ENCODE assay signal across 20 mouse cellular contexts in the genomic region with DNA sequence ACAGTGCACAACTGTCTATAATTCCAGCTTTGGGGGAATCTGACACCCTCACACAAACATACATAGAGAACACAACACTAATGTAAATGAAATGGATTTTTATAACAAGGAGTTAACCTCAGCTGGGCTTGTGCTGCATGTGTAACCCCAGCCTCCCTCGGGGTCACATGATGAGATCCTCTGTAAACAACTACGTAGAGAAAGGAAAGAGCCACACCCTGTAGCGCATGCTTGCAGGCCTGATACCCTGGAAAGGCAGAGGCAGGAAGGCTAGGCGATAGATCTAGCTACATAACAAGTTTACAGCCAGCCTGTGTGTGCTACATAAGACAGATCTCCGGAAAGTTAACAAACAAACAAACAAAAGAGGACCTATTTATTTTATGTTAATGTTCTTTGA. TPM values are rescaled to one million over a fixed set of nuclear protein-coding genes. Genes with fewer than 3 reads are reported as not detected.
A peak's percentile ranks its signal among the peaks of the same experiment; 100 is the strongest.
DNase-seq lines count a peak whose midpoint lies in the region; ATAC-seq and TF ChIP-seq lines count a peak whose summit lies in the region.
"Had no signal": no experiment of that assay in that cellular context is flagged by ENCODE, and none has a peak within 500 bp of the region (broad histone marks: within the 10 kb centered on the region; RNA-seq: fewer than 3 reads in every experiment).

No protein-coding gene starts in this region.

- H3K9ac ChIP-seq in liver, embryonic 12.5 days, result no peak overlapping the region
- H3K9ac ChIP-seq: embryonic facial prominence, embryonic 12.5 days; limb, embryonic 15.5 days; neural tube, embryonic 13.5 days had no signal

- TF ChIP-seq POLR2A in lung, adult 2 months (IDR thresholded peaks at IDR 0.05; ENCODE audit: borderline replicate concordance, extremely low read depth, low read depth, low read length), result no peak

- H3K4me3 ChIP-seq in lung, adult 2 months (replicated peaks; ENCODE audit: extremely low read depth, low read depth, low read length), result no peak overlapping the region
- H3K4me3 ChIP-seq in liver, embryonic 12.5 days, result no peak overlapping the region
- H3K4me3 ChIP-seq: embryonic facial prominence, embryonic 12.5 days; forebrain, embryonic 10.5 days; limb, embryonic 15.5 days; neural tube, embryonic 13.5 days had no signal

- H3K36me3 ChIP-seq in liver, embryonic 12.5 days, result peaks cover 56% of the 10 kb centered on the region

- ATAC-seq in liver, embryonic 12.5 days, result peak; percentile 85
- ATAC-seq: activated CD4-positive, CD25-positive, alpha-beta regulatory T cell, adult 4 months; hindbrain, embryonic 16.5 days had no signal

- 45% methylated on average over 5 of the region's 5 CpGs for WGBS in lung, adult 2 months
- WGBS in liver, embryonic 12.5 days (ENCODE audit: insufficient replicate concordance), result 42% methylated on average over 5 of the region's 5 CpGs

- no peak overlapping the region for H3K27ac ChIP-seq in liver, embryonic 12.5 days
- H3K27ac ChIP-seq: embryonic facial prominence, embryonic 12.5 days; forebrain, embryonic 10.5 days; limb, embryonic 15.5 days; neural tube, embryonic 13.5 days had no signal

- no peaks in the 10 kb centered on the region for H3K27me3 ChIP-seq in liver, embryonic 12.5 days (replicated peaks)
- H3K27me3 ChIP-seq: embryonic facial prominence, embryonic 12.5 days; limb, embryonic 15.5 days; neural tube, embryonic 13.5 days had no signal

- no peaks in the 10 kb centered on the region for H3K4me1 ChIP-seq in lung, adult 2 months (ENCODE audit: control insufficient read depth, insufficient read depth, low read length)
- H3K4me1 ChIP-seq in liver, embryonic 12.5 days, result peaks cover 8% of the 10 kb centered on the region; the same call in 1 of the 2 replicates
- H3K4me1 ChIP-seq: embryonic facial prominence, embryonic 12.5 days had no signal

- TF ChIP-seq CTCF in lung, adult 2 months (IDR thresholded peaks at IDR 0.05; ENCODE audit: insufficient read depth, low read length), result no peak

- no peak overlapping the region for H3K4me2 ChIP-seq in liver, embryonic 12.5 days
- H3K4me2 ChIP-seq: embryonic facial prominence, embryonic 12.5 days; limb, embryonic 15.5 days; neural tube, embryonic 13.5 days had no signal

- H3K9me3 ChIP-seq in liver, embryonic 12.5 days (replicated peaks), result no peaks in the 10 kb centered on the region
- H3K9me3 ChIP-seq: embryonic facial prominence, embryonic 12.5 days; forebrain, embryonic 10.5 days; limb, embryonic 15.5 days; neural tube, embryonic 13.5 days had no signal

- DNase-seq in embryo, embryonic 11 days, result peak; percentile 5
- DNase-seq in embryo, embryonic 10 days (ENCODE audit: low spot score), result no peak
- peak; percentile 12 for DNase-seq in lung, postnatal 10 days
- DNase-seq in lung, adult 2 months, result no peak
- DNase-seq in ovary, postnatal 10 days (ENCODE audit: low spot score), result no peak
- DNase-seq in thymus, postnatal 14 days, result no peak
- no peak for DNase-seq in frontal cortex, postnatal 14 days (ENCODE audit: low spot score in 2 of 2)
- DNase-seq: adrenal gland, postnatal 36 days; cerebellum, postnatal 10 days; kidney, adult 18-20 months; kidney, postnatal 14 days; thymus, adult 2 months had no signal

RNA-seq across cellular contexts. Expression of a gene that starts 5.2 kb away (rescaled TPM):
- 4.1 and 6.0 TPM in 2 replicates for polyA plus RNA-seq in lung, adult 2 months (2012; rRNA removed)
- 10.9 and 11.4 TPM in 2 replicates for polyA plus RNA-seq in liver, embryonic 12.5 days (2016; fragmentation: Nextera tagmentation; extraction: Ambion mirVana)

RNA-seq across cellular contexts. Expression of a gene that starts 36.4 kb away (rescaled TPM):
- 1.7 and 6.7 TPM in 2 replicates for polyA plus RNA-seq in lung, adult 2 months (2012; rRNA removed)
- polyA plus RNA-seq in liver, embryonic 12.5 days (2016; fragmentation: Nextera tagmentation; extraction: Ambion mirVana), result 36.2 and 36.6 TPM in 2 replicates

RNA-seq across cellular contexts. Expression of a gene that starts 49.1 kb away (rescaled TPM):
- not detected in 2 replicates for polyA plus RNA-seq in lung, adult 2 months (2012; rRNA removed)
- polyA plus RNA-seq in liver, embryonic 12.5 days (2016; fragmentation: Nextera tagmentation; extraction: Ambion mirVana), result 0.06 TPM in 2 replicates
- polyA plus RNA-seq: activated CD4-positive, CD25-positive, alpha-beta regulatory T cell, adult 4 months; forebrain, embryonic 10.5 days; hindbrain, embryonic 16.5 days; limb, embryonic 15.5 days; midbrain, postnatal 0 days; neural tube, embryonic 13.5 days had no signal

Comparison
In these comparisons a context has a peak if more than half of its experiments do, and no peak if none do; other contexts are left out.
1. DNase-seq: peak in embryo, embryonic 11 days (single experiment) and lung, postnatal 10 days (single experiment); none in embryo, embryonic 10 days (single experiment), lung, adult 2 months (single experiment), ovary, postnatal 10 days (single experiment), thymus, postnatal 14 days (single experiment) and frontal cortex, postnatal 14 days (0 of 2).